Mouse (Mus musculus) hindlimb bud, embryonic 11.5 days (tissue): ENCODE results near the gene Mrpl38.

Source experiments
- DNase-seq: peaks from one replicate; pipeline ENCODE4 v3.0.0-alpha.2; 2012; ENCODE audit warnings: low read depth, low spot score; ENCODE audit errors: extremely low spot score

Mrpl38 gene

DNA sequence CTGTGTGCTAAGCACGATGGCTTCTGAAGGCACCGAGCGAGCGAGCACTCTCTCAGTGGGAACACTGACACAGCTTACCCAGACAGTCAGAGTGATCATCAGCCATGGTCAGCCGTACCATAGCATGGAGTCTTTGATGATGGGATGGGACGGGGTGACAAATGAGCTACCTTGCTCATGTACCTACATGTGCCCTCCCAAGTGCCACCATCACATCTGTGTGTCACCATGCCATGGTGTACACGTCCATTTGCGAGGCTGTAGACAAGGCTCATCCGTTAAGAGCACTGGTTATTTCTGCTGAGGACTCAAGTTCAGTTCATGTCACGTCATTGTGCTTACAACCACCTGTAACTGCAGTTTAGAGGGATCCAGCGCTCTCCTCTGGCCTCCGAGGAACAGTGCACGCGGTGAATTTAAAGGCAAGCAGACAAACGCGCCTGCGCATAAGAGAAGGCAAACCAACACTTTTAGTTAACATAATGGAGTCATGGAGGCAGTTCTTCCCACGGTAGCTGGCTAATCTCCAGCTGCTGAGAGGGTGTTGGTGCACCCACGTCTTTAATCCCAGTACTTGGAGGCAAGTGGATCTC, 27.0 kb downstream of the Mrpl38 start:
- DNase-seq, result no peak

- no peak for DNase-seq
Measured at GRCm38 (mm10) chr11:116111067-116111466, 27.6 kb downstream of the Mrpl38 start.

DNA sequence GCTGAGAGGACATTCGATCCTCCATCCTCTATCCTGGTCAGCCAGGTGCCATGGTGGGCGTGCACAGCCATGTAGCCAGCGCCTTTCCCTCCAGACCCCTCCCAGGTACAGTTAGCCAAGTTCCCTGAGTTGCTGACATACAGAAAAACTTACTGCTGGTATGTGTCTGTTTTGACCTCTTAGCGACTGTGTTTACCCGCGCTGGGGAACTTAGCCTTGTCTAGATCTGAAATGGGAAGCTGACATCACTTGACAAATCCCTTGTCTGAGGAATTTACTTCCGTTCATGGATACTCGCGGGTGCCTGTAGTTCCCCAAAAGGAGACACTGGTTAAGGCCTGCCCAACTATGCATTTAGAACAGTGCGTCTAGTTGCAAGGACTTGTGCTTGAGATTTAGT, 28.1 kb downstream of the Mrpl38 start:
- no peak for DNase-seq

- no peak for DNase-seq
Measured at GRCm38 (mm10) chr11:116110131-116110530, 28.5 kb downstream of the Mrpl38 start.

DNA sequence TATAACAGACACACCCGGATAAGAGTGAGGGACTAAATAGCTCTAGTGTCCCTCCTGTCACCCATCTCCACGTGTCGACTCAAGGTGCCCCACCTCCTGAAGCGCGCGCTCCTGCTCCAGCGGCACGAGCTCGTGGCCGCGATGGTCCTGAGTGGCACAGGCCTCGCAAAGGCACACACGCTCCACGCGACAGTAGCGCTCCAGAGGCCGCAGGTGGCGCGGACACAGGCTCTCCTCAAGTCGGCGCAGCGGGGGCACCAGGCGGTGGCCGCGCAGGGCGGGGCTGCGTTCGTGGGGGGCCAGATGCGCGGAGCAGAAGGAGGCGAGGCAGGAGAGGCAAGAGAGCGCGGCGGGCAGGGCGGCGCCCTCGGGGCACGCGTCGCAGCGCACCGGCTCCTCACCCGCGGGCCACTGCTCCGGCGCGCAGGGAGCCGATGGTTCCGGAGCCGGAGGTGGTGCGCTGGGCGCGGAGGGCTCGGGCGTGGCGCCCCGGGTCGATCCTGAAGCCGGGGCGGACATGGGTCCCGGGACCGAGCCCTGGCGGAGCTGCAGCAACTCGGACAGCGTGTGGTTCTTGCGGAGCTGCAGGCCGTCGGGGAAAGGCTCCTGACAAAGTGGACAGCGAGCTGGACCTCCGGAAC, 29.1 kb downstream of the Mrpl38 start:
- no peak for DNase-seq

DNA sequence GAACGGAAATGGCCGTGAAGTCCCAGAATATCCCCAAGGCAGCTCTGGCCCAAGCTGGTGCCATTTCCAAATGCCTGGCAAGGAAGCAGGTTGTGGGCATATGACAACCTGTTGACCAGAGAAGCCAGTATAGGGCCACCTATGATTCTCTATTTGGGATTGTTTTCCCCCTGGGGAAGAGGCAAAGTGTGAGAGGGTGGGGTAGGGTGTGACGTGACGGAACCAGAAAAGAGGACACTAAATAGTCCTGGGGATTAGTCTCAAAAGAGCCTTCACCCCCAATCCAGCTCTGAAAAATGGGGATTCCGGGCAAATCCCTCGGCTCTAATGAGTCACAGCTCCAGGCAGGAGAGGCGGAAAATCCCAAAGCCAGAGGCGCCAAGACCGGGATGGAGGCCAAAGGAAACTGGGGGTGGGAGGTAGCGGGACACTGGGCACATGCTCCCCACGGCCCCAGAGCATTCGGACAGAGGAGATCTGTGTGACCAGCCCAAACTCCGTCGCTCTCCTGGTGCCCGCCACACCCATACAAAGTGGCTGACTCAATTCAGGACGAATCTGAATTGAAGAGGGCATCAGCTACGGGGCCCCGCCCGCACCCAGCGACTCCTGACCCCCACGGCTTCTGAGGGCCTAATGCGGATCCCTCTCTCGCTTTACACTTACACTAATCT, 30.1 kb downstream of the Mrpl38 start:
- no peak for DNase-seq

DNA sequence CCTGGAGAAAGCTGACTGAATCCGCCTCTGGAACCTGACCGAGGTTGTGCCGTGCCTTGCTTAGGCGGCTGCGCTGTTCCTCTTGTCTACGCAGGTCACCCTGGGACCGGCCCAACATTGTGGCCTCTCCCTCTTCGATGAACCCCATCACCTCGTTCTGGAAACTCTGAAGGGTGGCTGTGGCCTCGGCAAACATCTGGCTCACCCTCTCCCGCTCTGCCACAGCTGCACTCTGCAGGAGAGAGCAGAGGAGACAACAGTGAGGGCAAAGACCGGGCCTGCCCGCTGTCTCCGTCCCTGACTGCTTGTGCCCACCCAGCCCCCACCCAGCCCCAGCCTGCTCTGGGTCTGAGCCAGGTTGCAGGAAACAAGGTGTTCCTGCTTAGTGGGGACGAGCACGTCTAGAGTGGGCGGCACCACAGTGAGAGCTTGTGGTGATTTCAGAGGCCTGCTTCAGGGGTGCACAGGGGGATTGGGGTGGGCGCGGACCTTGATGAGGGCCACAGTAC, 30.8 kb downstream of the Mrpl38 start:
- no peak for DNase-seq

DNA sequence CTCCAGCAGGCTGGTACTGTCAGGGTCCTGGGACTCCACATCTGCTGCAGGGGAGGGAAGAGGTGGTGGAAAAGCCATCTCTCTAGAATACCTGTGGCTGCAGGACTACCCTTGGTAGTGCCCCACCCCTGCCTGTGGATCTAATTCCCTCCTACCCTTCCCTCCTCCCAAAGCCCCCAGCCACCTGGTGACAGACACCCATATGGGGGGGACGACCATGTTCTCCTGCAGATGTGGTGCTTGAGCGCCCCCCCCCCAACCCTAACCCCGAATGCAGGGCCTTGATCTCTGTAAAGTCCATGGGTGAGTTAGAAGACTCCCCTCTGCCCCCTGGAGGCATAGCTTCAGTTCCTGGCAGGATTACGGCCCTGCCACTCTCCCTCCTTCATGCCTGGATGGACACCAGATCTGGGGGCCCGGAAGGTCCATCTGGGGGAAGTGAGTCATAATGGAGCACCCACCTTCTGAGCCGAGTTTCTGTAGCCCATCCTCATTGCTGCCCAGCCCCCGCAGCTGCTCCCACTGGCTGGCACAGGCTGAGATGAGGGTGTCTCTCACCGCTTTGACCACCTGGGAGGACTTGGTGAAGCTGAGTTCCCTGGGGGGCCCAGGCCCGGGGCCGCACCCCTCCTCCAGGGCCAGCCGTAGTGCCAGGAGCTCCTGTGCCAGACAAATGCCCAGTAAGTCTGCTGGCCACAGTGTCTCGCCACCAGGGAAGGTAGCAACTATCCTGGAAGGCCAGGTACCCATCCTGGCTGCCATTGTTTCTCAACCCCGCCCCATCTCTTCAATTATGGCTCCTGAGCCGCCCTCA, 31.5 kb downstream of the Mrpl38 start:
- no peak for DNase-seq

GRCm38 (mm10) chr11:116106154-116106962, 32.3 kb downstream of the Mrpl38 start:
- DNase-seq, result no peak

GRCm38 (mm10) chr11:116105065-116105464, 33.6 kb downstream of the Mrpl38 start:
- DNase-seq, result no peak

GRCm38 (mm10) chr11:116104006-116104646, 34.5 kb downstream of the Mrpl38 start:
- DNase-seq, result no peak

GRCm38 (mm10) chr11:116103572-116103971, 35.1 kb downstream of the Mrpl38 start:
- no peak for DNase-seq

DNA sequence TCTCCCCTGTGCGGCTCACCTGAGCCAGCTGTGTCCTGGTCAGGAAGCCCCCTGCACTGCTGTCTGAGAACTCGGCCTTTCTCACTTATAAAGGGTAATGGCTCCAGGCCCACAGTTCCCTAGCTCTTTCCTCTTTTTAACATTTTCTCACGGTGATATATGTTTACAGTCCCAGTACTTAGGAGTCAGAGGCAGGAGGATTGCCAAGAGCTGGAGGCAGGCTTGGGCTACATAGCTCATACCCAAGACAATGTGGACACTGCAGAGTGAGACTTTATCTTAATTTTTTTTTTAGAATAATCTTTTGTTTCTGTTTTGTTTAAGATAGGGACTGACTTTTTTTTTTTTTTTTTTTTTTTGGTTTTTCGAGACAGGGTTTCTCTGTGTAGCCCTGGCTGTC, 36.2 kb downstream of the Mrpl38 start:
- no peak for DNase-seq

DNA sequence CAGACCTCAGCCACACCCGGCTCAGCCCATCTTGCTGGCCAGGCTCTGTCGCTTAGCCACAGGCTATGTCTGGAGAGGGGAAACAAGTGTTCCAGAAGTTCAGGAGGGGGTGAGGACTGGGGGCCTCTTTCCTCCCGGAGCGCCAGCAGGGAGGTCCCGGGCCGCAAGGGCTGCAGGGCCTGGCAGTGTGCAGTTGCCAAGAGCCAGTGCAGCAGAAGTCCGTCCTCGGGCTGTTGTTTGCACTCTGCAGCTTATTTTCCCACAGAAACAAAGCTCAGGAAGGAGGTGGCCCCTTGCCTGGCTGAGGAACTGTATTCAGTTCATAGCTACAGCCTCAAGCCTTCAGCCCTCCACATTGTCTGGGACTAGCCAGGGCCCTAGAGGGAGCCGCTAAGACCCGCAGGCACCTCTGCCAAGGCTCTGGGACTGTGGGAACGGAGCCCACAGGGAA, 36.7 kb downstream of the Mrpl38 start:
- DNase-seq, result no peak

- DNase-seq, result no peak
Measured at GRCm38 (mm10) chr11:116100839-116101238, 37.8 kb downstream of the Mrpl38 start.

GRCm38 (mm10) chr11:116100385-116100784, 38.3 kb downstream of the Mrpl38 start:
- DNase-seq, result no peak

DNA sequence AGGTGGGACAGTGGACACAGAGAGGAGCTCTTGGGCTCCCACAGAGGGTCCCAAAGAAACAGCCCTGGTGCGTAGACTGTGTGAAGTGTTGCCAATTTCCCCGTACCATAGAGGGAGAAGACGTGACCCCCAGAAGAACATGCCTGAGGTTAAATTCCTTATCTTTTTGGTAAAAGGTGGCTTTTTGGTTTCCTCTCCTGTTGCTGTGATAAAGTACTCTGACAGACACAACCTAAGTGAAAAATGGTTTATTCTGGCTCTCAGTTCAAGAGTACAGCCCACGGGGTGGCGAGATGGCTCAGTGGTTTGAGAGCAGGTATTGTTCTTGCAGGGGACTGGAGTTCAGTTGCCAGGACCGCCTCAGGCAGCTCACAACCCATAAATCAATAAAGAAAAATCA, 39.2 kb downstream of the Mrpl38 start:
- no peak for DNase-seq

DNA sequence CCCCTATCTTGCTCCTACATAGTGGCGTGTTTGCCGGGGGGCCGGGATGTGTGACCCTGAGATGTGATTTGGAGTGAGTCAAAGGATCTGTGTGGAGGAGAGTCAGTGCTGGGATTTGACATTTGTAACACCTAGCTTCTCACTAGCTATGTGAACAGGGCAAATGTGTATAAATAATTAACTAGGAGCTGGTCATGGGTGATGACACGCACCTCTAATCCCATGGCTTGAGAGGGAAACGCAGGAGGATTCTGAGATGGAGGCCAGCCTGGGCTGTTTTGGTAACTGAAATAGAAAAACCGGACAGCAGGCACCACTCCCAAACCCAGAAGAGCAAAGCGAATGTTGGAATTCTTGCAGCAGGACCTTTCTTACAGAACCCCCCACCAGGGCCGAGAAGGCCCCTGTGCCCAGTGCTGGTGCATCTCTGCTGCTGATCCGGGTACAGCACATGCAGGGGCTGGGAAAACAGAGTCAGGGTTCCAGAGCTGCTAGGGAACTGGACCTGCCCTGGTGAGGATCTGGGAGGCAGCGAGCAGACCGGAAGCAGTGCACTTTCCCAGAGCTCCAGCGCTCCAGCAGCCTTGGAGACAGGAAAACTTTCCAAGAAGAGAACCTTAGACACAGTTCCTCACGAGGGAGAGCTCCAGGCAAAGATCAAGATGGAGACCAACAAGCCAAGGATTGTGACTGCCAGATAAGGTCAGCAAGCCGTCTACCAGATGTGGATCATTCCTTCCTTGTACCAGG, 39.8 kb downstream of the Mrpl38 start:
- DNase-seq, result no peak
